Mouse (Mus musculus): ENCODE data around the gene Gclc. TPM values are rescaled to one million over a fixed set of nuclear protein-coding genes. Genes with fewer than 3 reads are reported as not detected.

The Gclc gene
- polyA plus RNA-seq, 1 experiment = 53.1 TPM

GRCm38 (mm10) chr9:77757331-77757730 is 3.0 kb downstream of the Gclc start:
- Histone ChIP-seq H3K4me3 (ENCODE audit: low read depth, low read length) (no peak overlapping the region), H3K27me3 (ENCODE audit: control insufficient read depth, insufficient read depth, low read length, poor library complexity, severe bottlenecking) (no peaks in the 10 kb centered on the region), H3K9me3 (replicated peaks; ENCODE audit: control insufficient read depth, insufficient read depth, low read length, poor library complexity, severe bottlenecking) (no peaks in the 10 kb centered on the region), H3K36me3 (ENCODE audit: control insufficient read depth, insufficient read depth, low read length, poor library complexity, severe bottlenecking) (peaks cover 13% of the 10 kb centered on the region), H3K4me1 (ENCODE audit: control insufficient read depth, insufficient read depth, low read length) (peaks cover 4% of the 10 kb centered on the region), H3K27ac (ENCODE audit: insufficient read depth, low read length) (no peak overlapping the region), H3K9ac (ENCODE audit: low read depth, poor library complexity, severe bottlenecking) (no peak overlapping the region)
- TF ChIP-seq POLR2A (IDR thresholded peaks at IDR 0.05; ENCODE audit: insufficient read depth, low read length) (no peak), EP300 (IDR thresholded peaks at IDR 0.05; ENCODE audit: insufficient read depth, low read depth, low read length) (no peak), CTCF (IDR thresholded peaks at IDR 0.05; ENCODE audit: low read depth, low read length) (no peak)

- H3K9ac ChIP-seq (ENCODE audit: low read depth, poor library complexity, severe bottlenecking) = no peak overlapping the region
- TF ChIP-seq CTCF (IDR thresholded peaks at IDR 0.05; ENCODE audit: low read depth, low read length) (no peak), POLR2A (IDR thresholded peaks at IDR 0.05; ENCODE audit: insufficient read depth, low read length) (no peak), EP300 (IDR thresholded peaks at IDR 0.05; ENCODE audit: insufficient read depth, low read depth, low read length) (no peak)
- peak overlapping the region; percentile 29 for H3K27ac ChIP-seq (ENCODE audit: insufficient read depth, low read length)
- H3K27me3 ChIP-seq (ENCODE audit: control insufficient read depth, insufficient read depth, low read length, poor library complexity, severe bottlenecking) = no peaks in the 10 kb centered on the region
- H3K4me3 ChIP-seq (ENCODE audit: low read depth, low read length) = no peak overlapping the region
- H3K4me1 ChIP-seq (ENCODE audit: control insufficient read depth, insufficient read depth, low read length) = peaks cover 4% of the 10 kb centered on the region
- H3K9me3 ChIP-seq (replicated peaks; ENCODE audit: control insufficient read depth, insufficient read depth, low read length, poor library complexity, severe bottlenecking) = no peaks in the 10 kb centered on the region
- H3K36me3 ChIP-seq (ENCODE audit: control insufficient read depth, insufficient read depth, low read length, poor library complexity, severe bottlenecking) = peaks cover 22% of the 10 kb centered on the region
These were observed 4.1 kb downstream of the Gclc start for GRCm38 (mm10) chr9:77758481-77758880.

GRCm38 (mm10) chr9:77759111-77759510 is 4.8 kb downstream of the Gclc start:
- Histone ChIP-seq H3K9ac (ENCODE audit: low read depth, poor library complexity, severe bottlenecking) (no peak overlapping the region), H3K27ac (ENCODE audit: insufficient read depth, low read length) (peak overlapping the region; percentile 68), H3K4me3 (ENCODE audit: low read depth, low read length) (no peak overlapping the region), H3K36me3 (ENCODE audit: control insufficient read depth, insufficient read depth, low read length, poor library complexity, severe bottlenecking) (peaks cover 27% of the 10 kb centered on the region), H3K9me3 (replicated peaks; ENCODE audit: control insufficient read depth, insufficient read depth, low read length, poor library complexity, severe bottlenecking) (no peaks in the 10 kb centered on the region), H3K27me3 (ENCODE audit: control insufficient read depth, insufficient read depth, low read length, poor library complexity, severe bottlenecking) (no peaks in the 10 kb centered on the region), H3K4me1 (ENCODE audit: control insufficient read depth, insufficient read depth, low read length) (peaks cover 4% of the 10 kb centered on the region)
- TF ChIP-seq POLR2A (IDR thresholded peaks at IDR 0.05; ENCODE audit: insufficient read depth, low read length) (no peak), EP300 (IDR thresholded peaks at IDR 0.05; ENCODE audit: insufficient read depth, low read depth, low read length) (peak; percentile 96)

- H3K4me3 ChIP-seq (ENCODE audit: low read depth, low read length) = no peak overlapping the region
- H3K9me3 ChIP-seq (replicated peaks; ENCODE audit: control insufficient read depth, insufficient read depth, low read length, poor library complexity, severe bottlenecking) = no peaks in the 10 kb centered on the region
- H3K4me1 ChIP-seq (ENCODE audit: control insufficient read depth, insufficient read depth, low read length) = peaks cover 4% of the 10 kb centered on the region
- H3K36me3 ChIP-seq (ENCODE audit: control insufficient read depth, insufficient read depth, low read length, poor library complexity, severe bottlenecking) = peaks cover 32% of the 10 kb centered on the region
- no peaks in the 10 kb centered on the region for H3K27me3 ChIP-seq (ENCODE audit: control insufficient read depth, insufficient read depth, low read length, poor library complexity, severe bottlenecking)
- TF ChIP-seq CTCF (IDR thresholded peaks at IDR 0.05; ENCODE audit: low read depth, low read length) = no peak
- no peak for TF ChIP-seq EP300 (IDR thresholded peaks at IDR 0.05; ENCODE audit: insufficient read depth, low read depth, low read length)
- no peak for TF ChIP-seq POLR2A (IDR thresholded peaks at IDR 0.05; ENCODE audit: insufficient read depth, low read length)
- no peak overlapping the region for H3K27ac ChIP-seq (ENCODE audit: insufficient read depth, low read length)
- H3K9ac ChIP-seq (ENCODE audit: low read depth, poor library complexity, severe bottlenecking) = no peak overlapping the region
These were observed 5.4 kb downstream of the Gclc start for GRCm38 (mm10) chr9:77759756-77760155.

- peaks cover 24% of the 10 kb centered on the region for H3K36me3 ChIP-seq (ENCODE audit: control insufficient read depth, insufficient read depth, low read length, poor library complexity, severe bottlenecking)
- no peak overlapping the region for H3K4me3 ChIP-seq (ENCODE audit: low read depth, low read length)
- H3K27me3 ChIP-seq (ENCODE audit: control insufficient read depth, insufficient read depth, low read length, poor library complexity, severe bottlenecking) = no peaks in the 10 kb centered on the region
- H3K27ac ChIP-seq (ENCODE audit: insufficient read depth, low read length) = no peak overlapping the region
- no peaks in the 10 kb centered on the region for H3K4me1 ChIP-seq (ENCODE audit: control insufficient read depth, insufficient read depth, low read length)
- TF ChIP-seq POLR2A (IDR thresholded peaks at IDR 0.05; ENCODE audit: insufficient read depth, low read length) (no peak), CTCF (IDR thresholded peaks at IDR 0.05; ENCODE audit: low read depth, low read length) (no peak), EP300 (IDR thresholded peaks at IDR 0.05; ENCODE audit: insufficient read depth, low read depth, low read length) (no peak)
- H3K9ac ChIP-seq (ENCODE audit: low read depth, poor library complexity, severe bottlenecking) = no peak overlapping the region
- H3K9me3 ChIP-seq (replicated peaks; ENCODE audit: control insufficient read depth, insufficient read depth, low read length, poor library complexity, severe bottlenecking) = no peaks in the 10 kb centered on the region
These were observed 11.9 kb downstream of the Gclc start for GRCm38 (mm10) chr9:77766218-77766617.

GRCm38 (mm10) chr9:77766767-77767166 is 12.4 kb downstream of the Gclc start:
- Histone ChIP-seq H3K27me3 (ENCODE audit: control insufficient read depth, insufficient read depth, low read length, poor library complexity, severe bottlenecking) (no peaks in the 10 kb centered on the region), H3K9me3 (replicated peaks; ENCODE audit: control insufficient read depth, insufficient read depth, low read length, poor library complexity, severe bottlenecking) (no peaks in the 10 kb centered on the region), H3K9ac (ENCODE audit: low read depth, poor library complexity, severe bottlenecking) (no peak overlapping the region), H3K27ac (ENCODE audit: insufficient read depth, low read length) (no peak overlapping the region), H3K36me3 (ENCODE audit: control insufficient read depth, insufficient read depth, low read length, poor library complexity, severe bottlenecking) (peaks cover 24% of the 10 kb centered on the region), H3K4me3 (ENCODE audit: low read depth, low read length) (no peak overlapping the region), H3K4me1 (ENCODE audit: control insufficient read depth, insufficient read depth, low read length) (no peaks in the 10 kb centered on the region)
- TF ChIP-seq POLR2A (IDR thresholded peaks at IDR 0.05; ENCODE audit: insufficient read depth, low read length) (no peak), EP300 (IDR thresholded peaks at IDR 0.05; ENCODE audit: insufficient read depth, low read depth, low read length) (no peak), CTCF (IDR thresholded peaks at IDR 0.05; ENCODE audit: low read depth, low read length) (no peak)

All from ES-Bruce4 (cell line).